Mouse (Mus musculus): ENCODE measurements around the gene Denr.

GRCm38 (mm10) chr5:123931131-123931530 is 24.2 kb downstream of the Denr start:
- TF ChIP-seq POLR2A (IDR thresholded peaks at IDR 0.05; ENCODE audit: borderline replicate concordance, low read depth, low read length) (no peak), CTCF (IDR thresholded peaks at IDR 0.05; ENCODE audit: low read depth, low read length) (no peak)

Measured in bone marrow macrophage, adult 2 months (primary cell).